Mouse (Mus musculus) heart, adult 2 months (tissue): ENCODE measurements at regions not wholly inside any gene's neighbourhood (a gene's known extent, or its start where the extent isn't known, plus 50 kb on each side); places are given as distances from the start of the nearest gene placed in this dataset.

Experiments used
- DNase-seq, 2 experiments: peaks; one replicate each; pipeline ENCODE4 v3.0.0; 2021
- H3K27ac ChIP-seq: fragments of 200-600 bp; 2 replicates; pipeline ENCODE4 v1.8.1; 2022
- H3K27me3 ChIP-seq: fragments of 200-500 bp; 2 replicates; pipeline ENCODE4 v1.6.1; 2012; ENCODE audit warnings: mild to moderate bottlenecking, low read length, inconsistent platforms, mixed read lengths; ENCODE audit not compliant: control insufficient read depth, insufficient read depth
- H3K36me3 ChIP-seq: fragments of 200-500 bp; 2 replicates; pipeline ENCODE4 v1.6.1; 2012; ENCODE audit warnings: low read length, inconsistent platforms; ENCODE audit not compliant: control insufficient read depth, insufficient read depth
- H3K4me1 ChIP-seq: fragments of 200-500 bp; 2 replicates; pipeline ENCODE4 v1.6.1; 2011; ENCODE audit warnings: low read length; ENCODE audit not compliant: control insufficient read depth, insufficient read depth
- H3K4me3 ChIP-seq: fragments of 200-600 bp; 2 replicates; pipeline ENCODE4 v1.8.1; 2022
- H3K79me2 ChIP-seq: fragments of 200-500 bp; replicated peaks from 2 replicates; pipeline ENCODE4 v1.6.1; 2012; ENCODE audit warnings: mild to moderate bottlenecking, inconsistent platforms, low read length, moderate library complexity, mixed read lengths; ENCODE audit not compliant: control insufficient read depth, insufficient read depth
- H3K9ac ChIP-seq: fragments of 200-500 bp; 2 replicates; pipeline ENCODE4 v1.6.1; 2012; ENCODE audit warnings: low read depth, mild to moderate bottlenecking, control low read depth, inconsistent platforms, low read length, mixed read lengths
- CTCF ChIP-seq: fragments of 200-600 bp; IDR thresholded peaks from 2 replicates; pipeline ENCODE4 v1.8.1; 2022; ENCODE audit warnings: antibody characterized with exemption, mild to moderate bottlenecking, moderate library complexity
- EP300 ChIP-seq: fragments of 200-500 bp; IDR thresholded peaks from 2 replicates; pipeline ENCODE4 v1.6.1; 2011; ENCODE audit warnings: low read depth, low read length, control low read depth; ENCODE audit not compliant: insufficient read depth
- POLR2A ChIP-seq: fragments of 200-500 bp; IDR thresholded peaks from 2 replicates; pipeline ENCODE4 v1.6.1; 2011; ENCODE audit warnings: mild to moderate bottlenecking, low read depth, low read length, control low read depth; ENCODE audit not compliant: insufficient read depth
- WGBS: fragments of 180-500 bp; shearing (Covaris S2); methylation state at CpG from one replicate; pipeline ENCODE4 v1.1.7; 2018; 5-methylcytosine and 5-hydroxymethylcytosine counted together
- intact Hi-C: fragments of 180-260 bp; cut with DNase I; formaldehyde crosslinking; loops from one replicate; pipeline ENCODE4 v1.15.1; 2025

- intact Hi-C loops: no loop called here
- 52% methylated on average over 4 of the region's 4 CpGs for WGBS
- Histone ChIP-seq H3K9ac (no peak overlapping the region), H3K27ac (no peak overlapping the region), H3K4me3 (no peak overlapping the region), H3K27me3 (no peaks in the 10 kb centered on the region), H3K4me1 (no peaks in the 10 kb centered on the region), H3K36me3 (no peaks in the 10 kb centered on the region), H3K79me2 (no peaks in the 10 kb centered on the region)
- DNase-seq: no peak
- TF ChIP-seq POLR2A: no peak
- TF ChIP-seq EP300: no peak
- TF ChIP-seq CTCF: no peak
These were observed 628.1 kb upstream of the Pcdh20 start for GRCm38 (mm10) chr14:89099296-89099695.

- Histone ChIP-seq H3K36me3 (no peaks in the 10 kb centered on the region), H3K9ac (no peak overlapping the region), H3K27ac (no peak overlapping the region), H3K79me2 (no peaks in the 10 kb centered on the region), H3K4me3 (no peak overlapping the region), H3K27me3 (no peaks in the 10 kb centered on the region), H3K4me1 (no peaks in the 10 kb centered on the region)
- TF ChIP-seq CTCF: no peak
- no peak for TF ChIP-seq POLR2A
- TF ChIP-seq EP300: no peak
- WGBS: 63% methylated on average over 1 of the region's 1 CpGs
- DNase-seq: no peak
- intact Hi-C loops: no loop called here
These were observed 618.5 kb upstream of the Pcdh20 start for GRCm38 (mm10) chr14:89089661-89090060.

- Histone ChIP-seq H3K27ac (peak overlapping the region; percentile 23), H3K36me3 (no peaks in the 10 kb centered on the region), H3K4me1 (no peaks in the 10 kb centered on the region), H3K9ac (no peak overlapping the region), H3K79me2 (no peaks in the 10 kb centered on the region), H3K4me3 (no peak overlapping the region), H3K27me3 (no peaks in the 10 kb centered on the region)
- intact Hi-C loops: no loop called here
- no peak for DNase-seq
- WGBS: 58% methylated on average over 1 of the region's 1 CpGs
- TF ChIP-seq CTCF: no peak
- no peak for TF ChIP-seq EP300
- no peak for TF ChIP-seq POLR2A
These were observed 604.8 kb upstream of the Pcdh20 start for GRCm38 (mm10) chr14:89076014-89076413.

- H3K36me3 ChIP-seq: no peaks in the 10 kb centered on the region
- H3K27me3 ChIP-seq: no peaks in the 10 kb centered on the region
- H3K4me3 ChIP-seq: no peak overlapping the region
- intact Hi-C loops: no loop called here
- H3K27ac ChIP-seq: no peak overlapping the region
- H3K79me2 ChIP-seq: no peaks in the 10 kb centered on the region
- no peaks in the 10 kb centered on the region for H3K4me1 ChIP-seq
- TF ChIP-seq EP300: no peak
- no peak overlapping the region for H3K9ac ChIP-seq
- 78% methylated on average over 1 of the region's 1 CpGs for WGBS
- no peak for DNase-seq
These were observed 592.8 kb upstream of the Pcdh20 start for GRCm38 (mm10) chr14:89063971-89064370.

- TF ChIP-seq EP300 (no peak), POLR2A (no peak), CTCF (no peak)
- H3K4me3 ChIP-seq: no peak overlapping the region
- H3K27ac ChIP-seq: no peak overlapping the region
- H3K9ac ChIP-seq: no peak overlapping the region
- no peaks in the 10 kb centered on the region for H3K79me2 ChIP-seq
- WGBS: 72% methylated on average over 5 of the region's 5 CpGs
- no peaks in the 10 kb centered on the region for H3K27me3 ChIP-seq
- no peaks in the 10 kb centered on the region for H3K4me1 ChIP-seq
- intact Hi-C loops: no loop called here
- no peaks in the 10 kb centered on the region for H3K36me3 ChIP-seq
- no peak for DNase-seq
These were observed 591.6 kb upstream of the Pcdh20 start for GRCm38 (mm10) chr14:89062583-89063436.

- Histone ChIP-seq H3K27me3 (no peaks in the 10 kb centered on the region), H3K36me3 (no peaks in the 10 kb centered on the region), H3K4me1 (no peaks in the 10 kb centered on the region), H3K9ac (no peak overlapping the region), H3K4me3 (no peak overlapping the region), H3K27ac (no peak overlapping the region), H3K79me2 (no peaks in the 10 kb centered on the region)
- no peak for DNase-seq
- TF ChIP-seq EP300: no peak
- TF ChIP-seq POLR2A: no peak
- TF ChIP-seq CTCF: no peak
- intact Hi-C loops: no loop called here
- WGBS: 49% methylated on average over 1 of the region's 1 CpGs
These were observed 590.1 kb upstream of the Pcdh20 start for GRCm38 (mm10) chr14:89061319-89061718.
